Mouse (Mus musculus) embryonic facial prominence, embryonic 13.5 days (tissue): ENCODE measurements at regions not wholly inside any gene's neighbourhood (a gene's known extent, or its start where the extent isn't known, plus 50 kb on each side); places are given as distances from the start of the nearest gene placed in this dataset.
A peak's percentile ranks its signal among the peaks of the same experiment; 100 is the strongest.

Experiments used
- ATAC-seq: fragments of 200-750 bp; cut with Nextera tagmentation; 2 replicates; pipeline ENCODE4 v1.8.0; 2017; ENCODE audit warnings: low read depth; ENCODE audit not compliant: insufficient number of reproducible peaks, insufficient read depth, low FRiP score, low TSS enrichment
- H3K27ac ChIP-seq: fragments of 300-500 bp; sonication (generic); 2 replicates; pipeline ENCODE4 v1.5.1; 2015; ENCODE audit warnings: moderate library complexity, mild to moderate bottlenecking, inconsistent platforms
- H3K27me3 ChIP-seq: fragments of 300-500 bp; sonication (generic); 2 replicates; pipeline ENCODE4 v1.6.1; 2015; ENCODE audit warnings: mild to moderate bottlenecking, inconsistent platforms
- H3K36me3 ChIP-seq: fragments of 300-500 bp; sonication (generic); 2 replicates; pipeline ENCODE4 v1.6.1; 2015; ENCODE audit warnings: mild to moderate bottlenecking, inconsistent platforms
- H3K4me1 ChIP-seq: fragments of 300-500 bp; sonication (generic); 2 replicates; pipeline ENCODE4 v1.6.1; 2015; ENCODE audit warnings: inconsistent platforms
- H3K4me2 ChIP-seq: fragments of 300-500 bp; sonication (generic); 2 replicates; pipeline ENCODE4 v1.6.1; 2015; ENCODE audit warnings: moderate library complexity, mild to moderate bottlenecking, inconsistent platforms
- H3K4me3 ChIP-seq: fragments of 300-500 bp; sonication (generic); 2 replicates; pipeline ENCODE4 v1.5.1; 2015; ENCODE audit warnings: mild to moderate bottlenecking, inconsistent platforms
- H3K9ac ChIP-seq: fragments of 300-500 bp; sonication (generic); 2 replicates; pipeline ENCODE4 v1.6.1; 2015; ENCODE audit warnings: mild to moderate bottlenecking, inconsistent platforms
- H3K9me3 ChIP-seq: fragments of 300-500 bp; sonication (generic); 2 replicates; pipeline ENCODE4 v1.6.1; 2016; ENCODE audit warnings: inconsistent platforms
- WGBS: fragments of 180-500 bp; shearing (Covaris S2); methylation state at CpG from one replicate; pipeline ENCODE4 v1.1.7; 2015; ENCODE audit warnings: mixed read lengths; 5-methylcytosine and 5-hydroxymethylcytosine counted together

- no peaks in the 10 kb centered on the region for H3K27me3 ChIP-seq
- ATAC-seq = no peak
- H3K9ac ChIP-seq = no peak overlapping the region
- no peak overlapping the region for H3K4me2 ChIP-seq
- H3K27ac ChIP-seq = no peak overlapping the region
- H3K4me3 ChIP-seq = no peak overlapping the region
- WGBS = 86% methylated on average over 7 of the region's 7 CpGs
- no peaks in the 10 kb centered on the region for H3K4me1 ChIP-seq
- H3K9me3 ChIP-seq = no peaks in the 10 kb centered on the region
- H3K36me3 ChIP-seq = no peaks in the 10 kb centered on the region
These were observed 54.1 kb upstream of the 1700012A03Rik start for GRCm38 (mm10) chr6:31995977-31996376.

DNA sequence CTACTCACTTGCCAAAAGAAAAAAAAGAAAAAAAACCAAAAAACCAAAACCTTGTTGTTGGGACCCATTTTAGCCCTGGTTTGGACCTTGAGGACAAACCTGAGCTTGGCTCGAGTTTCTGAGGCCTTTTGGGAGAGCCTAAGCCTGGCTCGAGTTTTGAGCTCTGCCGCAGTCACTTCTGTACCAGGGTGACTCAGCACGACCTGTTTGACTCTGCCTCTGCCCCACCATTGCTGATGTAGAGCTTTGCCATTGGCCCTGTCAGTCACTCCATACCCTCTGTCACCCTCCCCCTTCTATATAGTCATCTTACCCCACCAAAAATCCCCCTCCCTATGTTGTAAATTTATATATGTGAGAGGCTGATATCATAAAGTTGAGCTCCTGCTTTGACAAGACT is 54.8 kb upstream of the 1700012A03Rik start:
- Histone ChIP-seq H3K4me1 (no peaks in the 10 kb centered on the region), H3K4me2 (no peak overlapping the region), H3K4me3 (no peak overlapping the region), H3K9me3 (no peaks in the 10 kb centered on the region), H3K36me3 (no peaks in the 10 kb centered on the region), H3K27ac (no peak overlapping the region), H3K9ac (no peak overlapping the region), H3K27me3 (no peaks in the 10 kb centered on the region)
- 72% methylated on average over 4 of the region's 4 CpGs for WGBS
- ATAC-seq = no peak

GRCm38 (mm10) chr6:31985698-31986097 is 64.3 kb upstream of the 1700012A03Rik start:
- no peak for ATAC-seq
- H3K4me2 ChIP-seq = no peak overlapping the region
- H3K9ac ChIP-seq = no peak overlapping the region
- no peaks in the 10 kb centered on the region for H3K27me3 ChIP-seq
- H3K4me1 ChIP-seq = no peaks in the 10 kb centered on the region
- no peak overlapping the region for H3K4me3 ChIP-seq
- no peak overlapping the region for H3K27ac ChIP-seq
- no peaks in the 10 kb centered on the region for H3K36me3 ChIP-seq
- 25% methylated on average over 3 of the region's 3 CpGs for WGBS
- no peaks in the 10 kb centered on the region for H3K9me3 ChIP-seq

GRCm38 (mm10) chr6:31976705-31977104 is 73.3 kb upstream of the 1700012A03Rik start:
- no peaks in the 10 kb centered on the region for H3K27me3 ChIP-seq
- H3K9me3 ChIP-seq = no peaks in the 10 kb centered on the region
- 90% methylated on average over 6 of the region's 6 CpGs for WGBS
- H3K9ac ChIP-seq = no peak overlapping the region
- no peak overlapping the region for H3K27ac ChIP-seq
- no peaks in the 10 kb centered on the region for H3K36me3 ChIP-seq
- no peak overlapping the region for H3K4me2 ChIP-seq
- H3K4me1 ChIP-seq = no peaks in the 10 kb centered on the region
- ATAC-seq = no peak
- H3K4me3 ChIP-seq = no peak overlapping the region

- 22% methylated on average over 4 of the region's 4 CpGs for WGBS
These were observed 102.0 kb upstream of the 1700012A03Rik start for GRCm38 (mm10) chr6:31948063-31948481.

GRCm38 (mm10) chr6:31946572-31946971 is 103.5 kb upstream of the 1700012A03Rik start:
- WGBS = 82% methylated on average over 5 of the region's 5 CpGs
- Histone ChIP-seq H3K4me1 (no peaks in the 10 kb centered on the region), H3K36me3 (no peaks in the 10 kb centered on the region), H3K9ac (no peak overlapping the region), H3K27me3 (no peaks in the 10 kb centered on the region), H3K9me3 (no peaks in the 10 kb centered on the region), H3K27ac (no peak overlapping the region), H3K4me3 (no peak overlapping the region), H3K4me2 (no peak overlapping the region)
- ATAC-seq = no peak

More at GRCm38 (mm10) chr6:31948063-31948481, 102.0 kb upstream of the 1700012A03Rik start:
- Histone ChIP-seq H3K4me1 (no peaks in the 10 kb centered on the region), H3K27ac (no peak overlapping the region), H3K36me3 (no peaks in the 10 kb centered on the region), H3K27me3 (no peaks in the 10 kb centered on the region), H3K9me3 (no peaks in the 10 kb centered on the region), H3K9ac (no peak overlapping the region), H3K4me2 (no peak overlapping the region), H3K4me3 (no peak overlapping the region)
- no peak for ATAC-seq

DNA sequence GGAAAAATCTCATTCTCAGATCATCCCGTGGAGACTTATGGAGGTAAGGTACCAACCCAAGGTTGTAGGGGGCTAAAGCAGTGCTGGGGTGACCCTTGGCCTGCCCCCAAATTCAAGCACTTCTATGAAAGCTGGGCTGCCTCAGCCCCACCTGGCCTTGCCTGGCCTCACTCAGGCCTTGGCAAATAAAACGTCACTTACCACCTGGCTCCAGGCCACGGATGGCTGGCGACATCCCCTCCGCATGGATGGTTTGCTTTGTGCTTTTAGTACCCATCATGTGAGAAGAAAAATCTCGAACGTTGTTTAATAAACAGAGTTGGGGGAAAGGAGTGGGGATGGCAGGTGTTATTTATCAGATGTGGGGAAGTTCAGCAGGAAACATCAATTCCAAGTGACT is 104.7 kb upstream of the 1700012A03Rik start:
- Histone ChIP-seq H3K27ac (no peak overlapping the region), H3K4me3 (no peak overlapping the region), H3K36me3 (no peaks in the 10 kb centered on the region), H3K4me2 (no peak overlapping the region), H3K9me3 (no peaks in the 10 kb centered on the region), H3K27me3 (no peaks in the 10 kb centered on the region), H3K9ac (no peak overlapping the region), H3K4me1 (no peaks in the 10 kb centered on the region)
- no peak for ATAC-seq
- WGBS = 79% methylated on average over 7 of the region's 7 CpGs

- ATAC-seq = no peak
- H3K4me1 ChIP-seq = no peaks in the 10 kb centered on the region
- no peaks in the 10 kb centered on the region for H3K27me3 ChIP-seq
- H3K4me3 ChIP-seq = no peak overlapping the region
- no peak overlapping the region for H3K27ac ChIP-seq
- no peak overlapping the region for H3K4me2 ChIP-seq
- H3K9ac ChIP-seq = no peak overlapping the region
- WGBS = 88% methylated on average over 8 of the region's 8 CpGs
- H3K36me3 ChIP-seq = no peaks in the 10 kb centered on the region
- no peaks in the 10 kb centered on the region for H3K9me3 ChIP-seq
These were observed 105.5 kb upstream of the 1700012A03Rik start for GRCm38 (mm10) chr6:31944546-31944945.

GRCm38 (mm10) chr6:31942696-31943095 is 107.3 kb upstream of the 1700012A03Rik start:
- Histone ChIP-seq H3K4me1 (0 out of 2 replicates have a peak, but pooled peaks cover 6% of the 10 kb centered on the region), H3K4me2 (no peak overlapping the region), H3K9me3 (no peaks in the 10 kb centered on the region), H3K4me3 (no peak overlapping the region), H3K9ac (no peak overlapping the region), H3K36me3 (no peaks in the 10 kb centered on the region), H3K27me3 (no peaks in the 10 kb centered on the region), H3K27ac (no peak overlapping the region)
- ATAC-seq = no peak
- WGBS = 63% methylated on average over 4 of the region's 4 CpGs

- no peaks in the 10 kb centered on the region for H3K9me3 ChIP-seq
- H3K27ac ChIP-seq = no peak overlapping the region
- no peaks in the 10 kb centered on the region for H3K36me3 ChIP-seq
- peaks cover 9% of the 10 kb centered on the region; the same call in 1 of the 2 replicates for H3K4me1 ChIP-seq
- peak overlapping the region; percentile 40 for H3K4me3 ChIP-seq
- WGBS = 5% methylated on average over 20 of the region's 20 CpGs
- peaks cover 12% of the 10 kb centered on the region for H3K27me3 ChIP-seq
- peak overlapping the region; percentile 74 for H3K4me2 ChIP-seq
- no peak; the same call in 1 of the 2 replicates for ATAC-seq
- peak overlapping the region; percentile 57 for H3K9ac ChIP-seq
These were observed 111.7 kb upstream of the 1700012A03Rik start for GRCm38 (mm10) chr6:31938216-31938814.

DNA sequence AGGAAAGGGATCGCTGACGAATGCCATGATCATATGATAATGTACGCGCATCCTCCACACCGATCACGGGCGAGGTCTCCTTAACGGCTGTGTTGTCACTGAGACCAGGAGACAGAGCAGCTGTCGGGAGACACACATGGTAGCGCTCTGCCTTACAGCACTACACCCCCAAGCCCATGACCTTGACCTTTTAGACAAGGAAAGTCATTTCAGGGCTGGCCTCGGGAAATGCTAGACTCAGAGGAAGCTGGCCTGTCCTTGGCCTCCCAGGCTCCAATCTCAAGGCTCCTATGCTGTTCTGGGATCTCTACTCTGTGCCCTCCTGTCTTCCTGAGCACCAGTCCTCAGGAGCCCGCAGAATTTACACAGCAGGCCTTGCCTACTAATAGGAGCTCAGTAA is 112.9 kb upstream of the 1700012A03Rik start:
- ATAC-seq = no peak
- 84% methylated on average over 12 of the region's 12 CpGs for WGBS
- no peak overlapping the region for H3K4me3 ChIP-seq
- H3K27ac ChIP-seq = no peak overlapping the region
- H3K27me3 ChIP-seq = peaks cover 12% of the 10 kb centered on the region
- no peak overlapping the region for H3K9ac ChIP-seq
- H3K36me3 ChIP-seq = no peaks in the 10 kb centered on the region
- H3K4me1 ChIP-seq = peaks cover 9% of the 10 kb centered on the region; the same call in 1 of the 2 replicates
- H3K9me3 ChIP-seq = no peaks in the 10 kb centered on the region
- no peak overlapping the region for H3K4me2 ChIP-seq

- no peak overlapping the region for H3K4me3 ChIP-seq
- H3K9ac ChIP-seq = no peak overlapping the region
- no peak for ATAC-seq
- no peaks in the 10 kb centered on the region for H3K9me3 ChIP-seq
- H3K27ac ChIP-seq = no peak overlapping the region
- 86% methylated on average over 10 of the region's 10 CpGs for WGBS
- peaks cover 9% of the 10 kb centered on the region; the same call in 1 of the 2 replicates for H3K4me1 ChIP-seq
- peaks cover 12% of the 10 kb centered on the region for H3K27me3 ChIP-seq
- H3K4me2 ChIP-seq = no peak overlapping the region
- no peaks in the 10 kb centered on the region for H3K36me3 ChIP-seq
These were observed 115.2 kb upstream of the 1700012A03Rik start for GRCm38 (mm10) chr6:31934826-31935225.
